Mouse (Mus musculus): ENCODE measurements around the gene Fancm. TPM values are rescaled to one million over a fixed set of nuclear protein-coding genes. Genes with fewer than 3 reads are reported as not detected.

The Fancm gene
- total RNA-seq, 1 experiment = 45.6 TPM

DNA sequence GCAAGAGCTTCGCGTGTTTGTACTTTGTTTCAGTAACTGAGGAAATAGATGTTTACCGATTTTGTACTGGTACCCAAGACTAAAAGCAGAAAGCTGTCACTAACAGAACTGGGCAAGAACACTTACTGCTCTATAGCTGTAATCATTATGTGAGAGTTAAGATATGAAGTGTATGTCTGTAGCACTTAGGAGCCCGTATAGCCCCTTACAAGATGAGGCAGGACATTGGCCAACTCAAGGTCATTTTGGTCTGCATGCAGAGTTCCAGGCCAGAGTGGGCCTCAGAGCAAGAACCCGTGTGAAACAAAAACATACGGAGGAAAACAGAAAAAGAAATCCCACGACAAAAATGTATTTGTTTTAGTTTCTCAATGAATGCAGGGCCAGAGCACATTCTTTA is 752 bp upstream of the Fancm start:
- Histone ChIP-seq H3K9me3 (ENCODE audit: control insufficient read depth, insufficient read depth, low read depth, low read length) (no peaks in the 10 kb centered on the region), H3K9ac (ENCODE audit: insufficient read depth, low read depth, low read length, poor library complexity, severe bottlenecking) (no peak overlapping the region), H3K27ac (ENCODE audit: insufficient read depth, low read depth, low read length, poor library complexity, severe bottlenecking) (no peak overlapping the region), H3K4me1 (ENCODE audit: control insufficient read depth in 2 of 2, insufficient read depth in 2 of 2, low read length in 2 of 2, poor library complexity in 1 of 2) (peaks cover 0 to 7% of the 10 kb centered on the region in 2 experiments; a peak in 2 of 4 replicates), H3K36me3 (ENCODE audit: control insufficient read depth, insufficient read depth, low read length, poor library complexity, severe bottlenecking) (peaks cover 6% of the 10 kb centered on the region), H3K4me3 (ENCODE audit: insufficient read depth in 1 of 2, low read depth in 1 of 2, low read length in 2 of 2, poor library complexity in 1 of 2, severe bottlenecking in 1 of 2) (peak overlapping the region in 1 of 2 experiments; percentile 95; a peak in 2 of 4 replicates)
- no peak for DNase-seq (ENCODE audit: low read depth, low spot score)
- TF ChIP-seq ZNF384 (IDR thresholded peaks at IDR 0.05; ENCODE audit: low read depth, low read length) (no peak), ZC3H11A (IDR thresholded peaks at IDR 0.05; ENCODE audit: borderline replicate concordance, low read depth, low read length) (no peak), CHD2 (IDR thresholded peaks at IDR 0.05; ENCODE audit: low read depth, low read length) (no peak), MAFK (IDR thresholded peaks at IDR 0.05; ENCODE audit: insufficient read depth, low read depth, low read length) (no peak), HCFC1 (IDR thresholded peaks at IDR 0.05; ENCODE audit: borderline replicate concordance, insufficient read depth, low read length) (no peak)
- in situ Hi-C loops (cut with MboI; ENCODE audit: low sequenced_read_pairs in 2 of 2, unreplicated experiment in 2 of 2) = no loop called here

DNA sequence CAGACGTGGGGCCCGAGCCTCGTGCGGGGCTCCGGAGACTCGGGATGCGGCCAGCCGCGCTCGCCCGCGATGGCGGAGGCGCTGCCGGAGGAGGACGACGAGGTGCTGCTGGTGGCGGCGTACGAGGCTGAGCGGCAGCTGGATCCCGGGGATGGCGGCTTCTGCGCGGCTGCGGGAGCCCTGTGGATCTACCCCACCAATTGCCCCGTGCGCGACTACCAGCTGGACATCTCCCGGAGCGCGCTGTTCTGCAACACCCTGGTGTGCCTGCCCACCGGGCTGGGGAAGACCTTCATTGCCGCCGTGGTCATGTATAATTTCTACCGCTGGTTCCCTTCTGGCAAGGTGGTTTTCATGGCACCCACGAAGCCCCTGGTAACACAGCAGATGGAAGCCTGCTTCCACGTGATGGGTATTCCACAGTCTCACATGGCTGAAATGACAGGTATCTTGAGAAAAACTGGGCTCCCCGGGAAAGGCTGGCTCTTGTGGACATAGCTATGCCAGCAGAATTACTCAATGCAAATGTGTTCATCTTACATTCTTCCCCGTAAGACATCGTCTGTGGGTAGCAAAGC is 419 bp downstream of the Fancm start:
- peaks cover 0 to 7% of the 10 kb centered on the region in 2 experiments; a peak in 2 of 4 replicates for H3K4me1 ChIP-seq (ENCODE audit: control insufficient read depth in 2 of 2, insufficient read depth in 2 of 2, low read length in 2 of 2, poor library complexity in 1 of 2)
- in situ Hi-C loops (cut with MboI; ENCODE audit: low sequenced_read_pairs in 2 of 2, unreplicated experiment in 2 of 2) = no loop called here
- H3K27ac ChIP-seq (ENCODE audit: insufficient read depth, low read depth, low read length, poor library complexity, severe bottlenecking) = no peak overlapping the region
- H3K4me3 ChIP-seq (ENCODE audit: insufficient read depth in 1 of 2, low read depth in 1 of 2, low read length in 2 of 2, poor library complexity in 1 of 2, severe bottlenecking in 1 of 2) = peak overlapping the region; percentile 75 to 95
- DNase-seq (ENCODE audit: low read depth, low spot score) = no peak
- no peak for TF ChIP-seq ZC3H11A (IDR thresholded peaks at IDR 0.05; ENCODE audit: borderline replicate concordance, low read depth, low read length)
- no peak for TF ChIP-seq MAFK (IDR thresholded peaks at IDR 0.05; ENCODE audit: insufficient read depth, low read depth, low read length)
- no peak for TF ChIP-seq HCFC1 (IDR thresholded peaks at IDR 0.05; ENCODE audit: borderline replicate concordance, insufficient read depth, low read length)
- no peak for TF ChIP-seq CHD2 (IDR thresholded peaks at IDR 0.05; ENCODE audit: low read depth, low read length)
- no peak for TF ChIP-seq ZNF384 (IDR thresholded peaks at IDR 0.05; ENCODE audit: low read depth, low read length)
- no peaks in the 10 kb centered on the region for H3K9me3 ChIP-seq (ENCODE audit: control insufficient read depth, insufficient read depth, low read depth, low read length)
- peak overlapping the region; percentile 86 for H3K9ac ChIP-seq (ENCODE audit: insufficient read depth, low read depth, low read length, poor library complexity, severe bottlenecking)
- peaks cover 6% of the 10 kb centered on the region for H3K36me3 ChIP-seq (ENCODE audit: control insufficient read depth, insufficient read depth, low read length, poor library complexity, severe bottlenecking)

DNA sequence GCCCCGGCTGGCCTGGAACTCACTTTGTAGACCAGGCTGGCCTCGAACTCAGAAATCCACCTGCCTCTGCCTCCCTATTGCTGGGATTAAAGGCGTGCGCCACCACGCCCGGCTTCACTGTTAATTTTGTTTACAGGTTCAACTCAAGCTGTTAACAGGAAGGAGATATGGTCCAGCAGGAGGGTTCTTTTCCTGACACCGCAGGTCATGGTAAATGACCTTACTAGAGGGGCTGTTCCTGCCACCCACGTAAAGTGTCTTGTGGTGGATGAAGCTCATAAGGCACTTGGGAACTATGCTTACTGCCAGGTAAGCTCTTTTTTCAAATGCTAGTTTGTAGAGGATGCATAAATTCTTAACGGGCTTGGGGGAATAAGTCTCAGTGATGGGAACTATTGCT is 1.5 kb downstream of the Fancm start:
- in situ Hi-C loops (cut with MboI; ENCODE audit: low sequenced_read_pairs in 2 of 2, unreplicated experiment in 2 of 2) = no loop called here
- no peak for TF ChIP-seq ZC3H11A (IDR thresholded peaks at IDR 0.05; ENCODE audit: borderline replicate concordance, low read depth, low read length)
- TF ChIP-seq MAFK (IDR thresholded peaks at IDR 0.05; ENCODE audit: insufficient read depth, low read depth, low read length) = no peak
- no peak overlapping the region for H3K9ac ChIP-seq (ENCODE audit: insufficient read depth, low read depth, low read length, poor library complexity, severe bottlenecking)

DNA sequence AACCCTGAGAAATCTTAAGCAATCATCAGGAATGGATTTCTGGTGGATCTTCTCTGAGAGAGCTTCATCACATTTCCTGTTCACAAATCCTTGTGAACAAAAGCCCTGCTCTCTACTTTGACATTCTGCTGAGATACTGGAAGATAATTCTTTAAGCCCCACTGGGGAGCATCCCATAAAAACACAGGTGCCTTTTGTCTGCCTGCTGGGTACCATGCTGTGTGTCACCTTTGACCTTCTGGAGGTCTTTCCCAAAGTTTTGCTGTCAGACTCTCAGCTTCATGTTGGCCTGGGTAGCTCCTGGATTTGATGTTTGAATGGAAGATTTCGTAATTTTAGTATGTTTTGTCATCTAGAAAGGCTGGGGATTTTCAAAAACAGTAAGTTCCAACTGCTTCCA is 33.3 kb downstream of the Fancm start:
- TF ChIP-seq MAFK (IDR thresholded peaks at IDR 0.05; ENCODE audit: insufficient read depth, low read depth, low read length) (no peak), CHD2 (IDR thresholded peaks at IDR 0.05; ENCODE audit: low read depth, low read length) (no peak)
- H3K36me3 ChIP-seq (ENCODE audit: control insufficient read depth, insufficient read depth, low read length, poor library complexity, severe bottlenecking) = peaks cover 11% of the 10 kb centered on the region
- H3K9me3 ChIP-seq (ENCODE audit: control insufficient read depth, insufficient read depth, low read depth, low read length) = no peaks in the 10 kb centered on the region
- no peak overlapping the region for H3K9ac ChIP-seq (ENCODE audit: insufficient read depth, low read depth, low read length, poor library complexity, severe bottlenecking)
- no peak for DNase-seq (ENCODE audit: low read depth, low spot score)
- in situ Hi-C loops (cut with MboI; ENCODE audit: low sequenced_read_pairs in 2 of 2, unreplicated experiment in 2 of 2) = no loop called here
- H3K4me3 ChIP-seq (ENCODE audit: insufficient read depth in 1 of 2, low read depth in 1 of 2, low read length in 2 of 2, poor library complexity in 1 of 2, severe bottlenecking in 1 of 2) = no peak overlapping the region
- no peak overlapping the region; the same call in 1 of the 2 replicates for H3K27ac ChIP-seq (ENCODE audit: insufficient read depth, low read depth, low read length, poor library complexity, severe bottlenecking)
- peaks cover 11 to 18% of the 10 kb centered on the region in 2 experiments for H3K4me1 ChIP-seq (ENCODE audit: control insufficient read depth in 2 of 2, insufficient read depth in 2 of 2, low read length in 2 of 2, poor library complexity in 1 of 2)

More for the DNA sequence above, 1.5 kb downstream of the Fancm start:
- Histone ChIP-seq H3K4me3 (ENCODE audit: insufficient read depth in 1 of 2, low read depth in 1 of 2, low read length in 2 of 2, poor library complexity in 1 of 2, severe bottlenecking in 1 of 2) (peak overlapping the region in 1 of 2 experiments; percentile 75; a peak in 2 of 4 replicates), H3K9me3 (ENCODE audit: control insufficient read depth, insufficient read depth, low read depth, low read length) (no peaks in the 10 kb centered on the region), H3K27ac (ENCODE audit: insufficient read depth, low read depth, low read length, poor library complexity, severe bottlenecking) (no peak overlapping the region), H3K36me3 (ENCODE audit: control insufficient read depth, insufficient read depth, low read length, poor library complexity, severe bottlenecking) (peaks cover 4% of the 10 kb centered on the region), H3K4me1 (ENCODE audit: control insufficient read depth in 2 of 2, insufficient read depth in 2 of 2, low read length in 2 of 2, poor library complexity in 1 of 2) (peaks cover 0 to 7% of the 10 kb centered on the region in 2 experiments; a peak in 2 of 4 replicates)
- DNase-seq (ENCODE audit: low read depth, low spot score) = no peak

DNA sequence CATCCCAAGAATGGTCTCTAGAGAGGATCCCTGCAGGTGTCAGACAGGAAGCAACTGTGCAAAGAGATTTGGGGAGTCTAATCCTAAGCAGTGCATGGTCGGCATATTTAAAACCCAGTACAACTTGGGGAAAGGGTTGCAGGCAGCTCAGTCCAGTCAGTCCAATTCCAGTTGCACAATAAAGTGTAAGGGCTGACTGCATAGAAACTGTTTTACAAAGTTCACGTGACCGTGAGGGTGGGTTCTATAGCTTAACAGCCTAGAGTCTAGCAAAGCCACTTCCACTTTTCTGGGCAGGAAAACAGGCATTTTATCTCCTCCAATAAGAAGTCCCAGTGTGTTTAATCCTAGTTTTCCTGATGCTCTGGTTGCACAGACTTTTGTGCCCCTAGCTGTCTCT is 36.1 kb downstream of the Fancm start:
- H3K27ac ChIP-seq (ENCODE audit: insufficient read depth, low read depth, low read length, poor library complexity, severe bottlenecking) = peak overlapping the region; percentile 71; the same call in 1 of the 2 replicates
- H3K36me3 ChIP-seq (ENCODE audit: control insufficient read depth, insufficient read depth, low read length, poor library complexity, severe bottlenecking) = peaks cover 6% of the 10 kb centered on the region
- no peak overlapping the region for H3K4me3 ChIP-seq (ENCODE audit: insufficient read depth in 1 of 2, low read depth in 1 of 2, low read length in 2 of 2, poor library complexity in 1 of 2, severe bottlenecking in 1 of 2)
- in situ Hi-C loops (cut with MboI; ENCODE audit: low sequenced_read_pairs in 2 of 2, unreplicated experiment in 2 of 2) = no loop called here
- TF ChIP-seq ZNF384 (IDR thresholded peaks at IDR 0.05; ENCODE audit: low read depth, low read length) = no peak
- TF ChIP-seq HCFC1 (IDR thresholded peaks at IDR 0.05; ENCODE audit: borderline replicate concordance, insufficient read depth, low read length) = no peak
- no peak for DNase-seq (ENCODE audit: low read depth, low spot score)
- peak overlapping the region; percentile 33; the same call in 1 of the 2 replicates for H3K9ac ChIP-seq (ENCODE audit: insufficient read depth, low read depth, low read length, poor library complexity, severe bottlenecking)
- H3K9me3 ChIP-seq (ENCODE audit: control insufficient read depth, insufficient read depth, low read depth, low read length) = no peaks in the 10 kb centered on the region
- peaks cover 14 to 20% of the 10 kb centered on the region in 2 experiments for H3K4me1 ChIP-seq (ENCODE audit: control insufficient read depth in 2 of 2, insufficient read depth in 2 of 2, low read length in 2 of 2, poor library complexity in 1 of 2)

Data from ES-E14 (cell line).